Mouse (Mus musculus): ENCODE results near the gene 2210011C24Rik. TPM values are rescaled to one million over a fixed set of nuclear protein-coding genes. Genes with fewer than 3 reads are reported as not detected.

The 2210011C24Rik gene
- total RNA-seq, 2 experiments from 2014 or later = not detected

- intact Hi-C loops (cut with DNase I) = no loop called here
- DNase-seq = no peak
These were observed 44.3 kb downstream of the 2210011C24Rik start for GRCm38 (mm10) chr8:83967701-83968100.

GRCm38 (mm10) chr8:83964015-83964765, 47.8 kb downstream of the 2210011C24Rik start:
- DNase-seq = no peak
- intact Hi-C loops (cut with DNase I) = no loop called here

Small RNA genes within 50 kb of the gene (microRNA-seq; reads per million reads assigned to microRNA genes)
- gene Mir1199 (0.90 reads per million), gene Mir8111 (1.8 reads per million)

Other genes with a start within 250 kb of the 2210011C24Rik start
- gene Adgrl1, start 112.1 kb downstream of the 2210011C24Rik start, total RNA-seq (2021) = 100 to 1,000 TPM; 398 to 418 TPM
- under 1 TPM; 0.20 to 0.26 TPM for gene Gm10644, start 57.0 kb downstream of the 2210011C24Rik start, total RNA-seq (2021)
- gene Asf1b, start 56.7 kb downstream of the 2210011C24Rik start, total RNA-seq (2021) = 1 to 10 TPM; 2.5 to 2.7 TPM
- 100 to 1,000 TPM; 199 to 209 TPM for gene Prkaca, start 39.2 kb downstream of the 2210011C24Rik start, total RNA-seq (2021)
- 10 to 100 TPM; 82.8 to 83.9 TPM for gene Samd1, start 14.5 kb downstream of the 2210011C24Rik start, total RNA-seq (2021)
- 1 to 10 TPM in 1 of 2 experiments, under 1 TPM in 1; 0.46 to 1.1 TPM for gene 1700067K01Rik, start 10.7 kb downstream of the 2210011C24Rik start, total RNA-seq (2021)
- 10 to 100 TPM; 13.2 to 15.5 TPM for gene Palm3, start 9.3 kb upstream of the 2210011C24Rik start, total RNA-seq (2021)
- gene Il27ra, start 30.4 kb upstream of the 2210011C24Rik start, total RNA-seq (2021) = 1 to 10 TPM; 1.5 to 1.6 TPM
- gene Rln3, start 32.8 kb upstream of the 2210011C24Rik start, total RNA-seq (2021) = not detected
- gene Gm10643, start 53.0 kb upstream of the 2210011C24Rik start, total RNA-seq (2021) = 1 to 10 TPM; 3.3 to 4.0 TPM
- gene Rfx1, start 54.7 kb upstream of the 2210011C24Rik start, total RNA-seq (2021) = 10 to 100 TPM; 26.1 to 28.5 TPM
- 10 to 100 TPM; 49.1 to 49.7 TPM for gene Dcaf15, start 92.6 kb upstream of the 2210011C24Rik start, total RNA-seq (2021)
- not detected for gene Podnl1, start 113.8 kb upstream of the 2210011C24Rik start, total RNA-seq (2021)
- 10 to 100 TPM; 74.9 to 80.8 TPM for gene Cc2d1a, start 135.8 kb upstream of the 2210011C24Rik start, total RNA-seq (2021)
- gene 4930432K21Rik, start 135.9 kb upstream of the 2210011C24Rik start, total RNA-seq (2021) = 1 to 10 TPM; 1.7 to 2.1 TPM
- gene Nanos3, start 173.0 kb upstream of the 2210011C24Rik start, total RNA-seq (2021) = 10 to 100 TPM in 1 of 2 experiments, 1 to 10 TPM in 1; 8.1 to 11.4 TPM
- gene Zswim4, start 224.9 kb upstream of the 2210011C24Rik start, total RNA-seq (2021) = 10 to 100 TPM; 22.9 to 23.3 TPM
- gene D8Ertd738e, start 237.5 kb upstream of the 2210011C24Rik start, total RNA-seq (2021) = 100 to 1,000 TPM; 105 to 120 TPM
- gene Mri1, start 245.2 kb upstream of the 2210011C24Rik start, total RNA-seq (2021) = 10 to 100 TPM; 25.1 to 26.4 TPM